In the genomic region with DNA sequence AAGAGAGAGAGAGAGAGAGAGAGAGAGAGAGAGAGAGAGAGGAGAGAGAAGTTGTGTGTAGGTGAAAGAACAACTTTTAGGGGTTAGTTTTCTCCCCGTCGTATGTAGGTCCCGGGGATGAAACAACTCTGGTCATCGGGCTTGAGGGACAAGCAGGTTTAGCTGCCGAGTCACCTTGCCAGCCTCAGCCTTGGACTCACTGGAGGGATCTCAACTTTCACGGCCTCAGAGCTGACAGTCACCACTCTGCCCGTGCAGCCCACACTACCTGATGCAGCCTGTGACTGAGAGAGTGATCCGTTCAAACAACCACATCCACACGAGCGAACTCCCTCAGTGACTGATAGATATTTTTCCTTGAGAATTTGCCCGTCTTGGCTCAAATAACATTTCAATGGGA, we compare ENCODE assay signal across 21 mouse cellular contexts. TPM values are rescaled to one million over a fixed set of nuclear protein-coding genes. Genes with fewer than 3 reads are reported as not detected.
A peak's percentile ranks its signal among the peaks of the same experiment; 100 is the strongest.
DNase-seq lines count a peak whose midpoint lies in the region; ATAC-seq and TF ChIP-seq lines count a peak whose summit lies in the region.
"Had no signal": no experiment of that assay in that cellular context is flagged by ENCODE, and none has a peak within 500 bp of the region (broad histone marks: within the 10 kb centered on the region; RNA-seq: fewer than 3 reads in every experiment).

No protein-coding gene starts in this region.

- TF ChIP-seq CTCF in heart, postnatal 0 days (IDR thresholded peaks at IDR 0.05; ENCODE audit: low read depth): no peak

- H3K9me3 ChIP-seq in heart, embryonic 10.5 days: no peaks in the 10 kb centered on the region
- no peaks in the 10 kb centered on the region for H3K9me3 ChIP-seq in heart, postnatal 0 days (replicated peaks; ENCODE audit: control insufficient read depth, low read length)
- H3K9me3 ChIP-seq in heart, embryonic 12.5 days (replicated peaks): no peaks in the 10 kb centered on the region
- H3K9me3 ChIP-seq: embryonic facial prominence, embryonic 12.5 days; hindbrain, embryonic 15.5 days; kidney, embryonic 15.5 days had no signal

- no peak overlapping the region for H3K4me3 ChIP-seq in heart, embryonic 10.5 days
- no peak overlapping the region for H3K4me3 ChIP-seq in heart, postnatal 0 days (ENCODE audit: low read depth, low read length)
- H3K4me3 ChIP-seq in heart, embryonic 12.5 days: no peak overlapping the region
- H3K4me3 ChIP-seq: embryonic facial prominence, embryonic 12.5 days; hindbrain, embryonic 15.5 days; kidney, embryonic 15.5 days had no signal

- H3K36me3 ChIP-seq in heart, embryonic 10.5 days: peaks cover 25% of the 10 kb centered on the region; the same call in 1 of the 2 replicates
- H3K36me3 ChIP-seq in heart, postnatal 0 days (replicated peaks; ENCODE audit: control insufficient read depth, insufficient read depth, low read length): no peaks in the 10 kb centered on the region
- peaks cover 11% of the 10 kb centered on the region; the same call in 1 of the 2 replicates for H3K36me3 ChIP-seq in heart, embryonic 12.5 days
- H3K36me3 ChIP-seq: embryonic facial prominence, embryonic 12.5 days; hindbrain, embryonic 15.5 days had no signal

- peaks cover 53% of the 10 kb centered on the region for H3K4me1 ChIP-seq in heart, embryonic 10.5 days
- peaks cover 65% of the 10 kb centered on the region for H3K4me1 ChIP-seq in heart, postnatal 0 days (ENCODE audit: control insufficient read depth, insufficient read depth)
- H3K4me1 ChIP-seq in heart, embryonic 12.5 days (replicated peaks): peaks cover 67% of the 10 kb centered on the region
- H3K4me1 ChIP-seq: embryonic facial prominence, embryonic 12.5 days; hindbrain, embryonic 15.5 days had no signal

- WGBS in heart, embryonic 10.5 days: 81% methylated on average over 11 of the region's 11 CpGs
- WGBS in heart, postnatal 0 days: 57% methylated on average over 11 of the region's 11 CpGs
- 78% methylated on average over 11 of the region's 11 CpGs for WGBS in heart, embryonic 12.5 days

- no peak for TF ChIP-seq EP300 in heart, postnatal 0 days (IDR thresholded peaks at IDR 0.05; ENCODE audit: low read depth)

- peak; percentile 65 for DNase-seq in gastrocnemius, adult 18-20 months (ENCODE audit: low spot score)
- DNase-seq in gastrocnemius, postnatal 10 days: no peak
- no peak for DNase-seq in heart, embryonic 10.5 days (ENCODE audit: low spot score)
- no peak for DNase-seq in heart, postnatal 25 days (ENCODE audit: low spot score)
- DNase-seq in heart, postnatal 0 days (ENCODE audit: low spot score): no peak
- DNase-seq in MN1 (ENCODE audit: low spot score): no peak
- DNase-seq: adrenal gland, postnatal 10 days; B cell, adult 2 months; cerebellum, adult 11-12 months; cerebellum, adult 9-10 months; cerebellum, postnatal 25 days; heart, adult 11 months; heart, postnatal 14 days; kidney, adult 2 months had no signal

- intact Hi-C loops in heart, postnatal 25 days (cut with DNase I): no loop called here

- no peak for ATAC-seq in heart, postnatal 0 days (ENCODE audit: insufficient read depth, low read depth)
- no peak for ATAC-seq in heart, embryonic 12.5 days (ENCODE audit: insufficient number of reproducible peaks, low FRiP score)
- ATAC-seq: CD4-positive, CD25-positive, alpha-beta regulatory T cell, adult 4 months; forebrain, embryonic 16.5 days; intestine, embryonic 16.5 days had no signal

- no peaks in the 10 kb centered on the region for H3K27me3 ChIP-seq in heart, embryonic 10.5 days (ENCODE audit: insufficient read depth, poor library complexity, severe bottlenecking)
- no peaks in the 10 kb centered on the region for H3K27me3 ChIP-seq in heart, postnatal 0 days (ENCODE audit: control insufficient read depth, insufficient read depth, low read length)
- H3K27me3 ChIP-seq in heart, embryonic 12.5 days (replicated peaks): no peaks in the 10 kb centered on the region
- H3K27me3 ChIP-seq: embryonic facial prominence, embryonic 12.5 days; hindbrain, embryonic 15.5 days; kidney, embryonic 15.5 days had no signal

- H3K4me2 ChIP-seq in heart, postnatal 0 days (ENCODE audit: low read depth, low read length): no peak overlapping the region
- H3K4me2 ChIP-seq in heart, embryonic 12.5 days: no peak overlapping the region
- H3K4me2 ChIP-seq: embryonic facial prominence, embryonic 12.5 days; hindbrain, embryonic 15.5 days; kidney, embryonic 15.5 days had no signal

- H3K27ac ChIP-seq in heart, embryonic 10.5 days: 0 out of 2 replicates have a peak overlapping the region, but pooled peaks have one; percentile 10
- H3K27ac ChIP-seq in heart, postnatal 0 days (ENCODE audit: low read depth): peak overlapping the region; percentile 83; the same call in 1 of the 2 replicates
- no peak overlapping the region for H3K27ac ChIP-seq in heart, embryonic 12.5 days (ENCODE audit: poor library complexity, severe bottlenecking)
- H3K27ac ChIP-seq: embryonic facial prominence, embryonic 12.5 days; hindbrain, embryonic 15.5 days; kidney, embryonic 15.5 days had no signal

- H3K9ac ChIP-seq in heart, postnatal 0 days (replicated peaks; ENCODE audit: low read depth, low read length): no peak overlapping the region
- no peak overlapping the region for H3K9ac ChIP-seq in heart, embryonic 12.5 days
- H3K9ac ChIP-seq: embryonic facial prominence, embryonic 12.5 days; hindbrain, embryonic 15.5 days; kidney, embryonic 15.5 days had no signal

RNA-seq across cellular contexts. Expression of gene Egln1, which starts 20.1 kb away (rescaled TPM):
- total RNA-seq in gastrocnemius, adult 18-20 months (2021): 100 to 1,000 TPM; 155 to 180 TPM
- 10 to 100 TPM; 60.0 to 71.9 TPM for total RNA-seq in gastrocnemius, postnatal 10 days (2021)
- polyA plus RNA-seq in heart, embryonic 10.5 days (2016; fragmentation: Nextera tagmentation; extraction: Ambion mirVana): 13.2 and 17.0 TPM in 2 replicates
- total RNA-seq in heart, postnatal 25 days (2021): 100 to 1,000 TPM; 272 to 278 TPM
- 60.9 and 79.6 TPM in 2 replicates for total RNA-seq in heart, postnatal 0 days (2014; rRNA removed; ENCODE audit: low replicate concordance)
- polyA plus RNA-seq in heart, postnatal 0 days (2015; fragmentation: Nextera tagmentation; extraction: Ambion mirVana): 16.5 and 17.7 TPM in 2 replicates
- polyA plus RNA-seq in heart, embryonic 12.5 days (2016; fragmentation: Nextera tagmentation; extraction: Ambion mirVana): 16.5 and 18.6 TPM in 2 replicates

RNA-seq across cellular contexts. Expression of gene Sprtn, which starts 31.3 kb away (rescaled TPM):
- 1 to 10 TPM; 5.5 to 5.9 TPM for total RNA-seq in gastrocnemius, adult 18-20 months (2021)
- 10 to 100 TPM in 1 of 2 experiments, 1 to 10 TPM in 1; 9.6 to 10.7 TPM for total RNA-seq in gastrocnemius, postnatal 10 days (2021)
- 9.5 and 9.7 TPM in 2 replicates for polyA plus RNA-seq in heart, embryonic 10.5 days (2016; fragmentation: Nextera tagmentation; extraction: Ambion mirVana)
- 10 to 100 TPM in 1 of 2 experiments, 1 to 10 TPM in 1; 9.5 to 12.2 TPM for total RNA-seq in heart, postnatal 25 days (2021)
- 9.6 and 14.5 TPM in 2 replicates for total RNA-seq in heart, postnatal 0 days (2014; rRNA removed; ENCODE audit: low replicate concordance)
- 5.1 and 6.7 TPM in 2 replicates for polyA plus RNA-seq in heart, postnatal 0 days (2015; fragmentation: Nextera tagmentation; extraction: Ambion mirVana)
- polyA plus RNA-seq in heart, embryonic 12.5 days (2016; fragmentation: Nextera tagmentation; extraction: Ambion mirVana): 10.4 and 10.9 TPM in 2 replicates

RNA-seq across cellular contexts. Expression of gene Exoc8, which starts 31.5 kb away (rescaled TPM):
- total RNA-seq in gastrocnemius, adult 18-20 months (2021): 1 to 10 TPM; 6.9 to 7.4 TPM
- total RNA-seq in gastrocnemius, postnatal 10 days (2021): 1 to 10 TPM; 8.0 to 8.7 TPM
- 7.8 and 8.0 TPM in 2 replicates for polyA plus RNA-seq in heart, embryonic 10.5 days (2016; fragmentation: Nextera tagmentation; extraction: Ambion mirVana)
- total RNA-seq in heart, postnatal 25 days (2021): 10 to 100 TPM; 18.9 to 19.2 TPM
- total RNA-seq in heart, postnatal 0 days (2014; rRNA removed; ENCODE audit: low replicate concordance): 9.0 and 16.9 TPM in 2 replicates
- polyA plus RNA-seq in heart, postnatal 0 days (2015; fragmentation: Nextera tagmentation; extraction: Ambion mirVana): 5.0 and 5.3 TPM in 2 replicates
- polyA plus RNA-seq in heart, embryonic 12.5 days (2016; fragmentation: Nextera tagmentation; extraction: Ambion mirVana): 10.1 and 10.3 TPM in 2 replicates
